Mouse (Mus musculus): ENCODE measurements at regions not wholly inside any gene's neighbourhood (a gene's known extent, or its start where the extent isn't known, plus 50 kb on each side); places are given as distances from the start of the nearest gene placed in this dataset.

- no peak for DNase-seq (ENCODE audit: low read depth, low spot score)
- Histone ChIP-seq H3K36me3 (ENCODE audit: control insufficient read depth, insufficient read depth, low read length, poor library complexity, severe bottlenecking) (no peaks in the 10 kb centered on the region), H3K4me1 (ENCODE audit: control insufficient read depth in 2 of 2, insufficient read depth in 2 of 2, low read length in 2 of 2, poor library complexity in 1 of 2) (no peaks in the 10 kb centered on the region), H3K4me3 (ENCODE audit: insufficient read depth in 1 of 2, low read depth in 1 of 2, low read length in 2 of 2, poor library complexity in 1 of 2, severe bottlenecking in 1 of 2) (no peak overlapping the region), H3K9me3 (ENCODE audit: control insufficient read depth, insufficient read depth, low read depth, low read length) (no peaks in the 10 kb centered on the region), H3K27ac (ENCODE audit: insufficient read depth, low read depth, low read length, poor library complexity, severe bottlenecking) (no peak overlapping the region), H3K9ac (ENCODE audit: insufficient read depth, low read depth, low read length, poor library complexity, severe bottlenecking) (no peak overlapping the region)
- in situ Hi-C loops (cut with MboI; ENCODE audit: low sequenced_read_pairs in 2 of 2, unreplicated experiment in 2 of 2) = loop anchor here (10.0 to 25.0 kb wide), 2 partner anchors 605 to 613 kb away; partner anchors contain the start of gene Nup93 (in 1 of the 2)
- TF ChIP-seq MAFK (IDR thresholded peaks at IDR 0.05; ENCODE audit: insufficient read depth, low read depth, low read length) (no peak), ZC3H11A (IDR thresholded peaks at IDR 0.05; ENCODE audit: borderline replicate concordance, low read depth, low read length) (no peak)
These were observed 64.1 kb upstream of the Ces5a start for GRCm38 (mm10) chr8:93599776-93600175.

GRCm38 (mm10) chr8:93626807-93627526 is 91.3 kb upstream of the Ces5a start:
- TF ChIP-seq CHD2 (IDR thresholded peaks at IDR 0.05; ENCODE audit: low read depth, low read length) (no peak), HCFC1 (IDR thresholded peaks at IDR 0.05; ENCODE audit: borderline replicate concordance, insufficient read depth, low read length) (no peak), ZNF384 (IDR thresholded peaks at IDR 0.05; ENCODE audit: low read depth, low read length) (no peak), ZC3H11A (IDR thresholded peaks at IDR 0.05; ENCODE audit: borderline replicate concordance, low read depth, low read length) (no peak)
- in situ Hi-C loops (cut with MboI; ENCODE audit: low sequenced_read_pairs in 2 of 2, unreplicated experiment in 2 of 2) = no loop called here
- H3K36me3 ChIP-seq (ENCODE audit: control insufficient read depth, insufficient read depth, low read length, poor library complexity, severe bottlenecking) = no peaks in the 10 kb centered on the region
- DNase-seq (ENCODE audit: low read depth, low spot score) = no peak
- H3K27ac ChIP-seq (ENCODE audit: insufficient read depth, low read depth, low read length, poor library complexity, severe bottlenecking) = no peak overlapping the region; the same call in 1 of the 2 replicates
- peaks cover 0 to 2% of the 10 kb centered on the region in 2 experiments; a peak in 1 of 4 replicates for H3K4me1 ChIP-seq (ENCODE audit: control insufficient read depth in 2 of 2, insufficient read depth in 2 of 2, low read length in 2 of 2, poor library complexity in 1 of 2)
- no peak overlapping the region for H3K4me3 ChIP-seq (ENCODE audit: insufficient read depth in 1 of 2, low read depth in 1 of 2, low read length in 2 of 2, poor library complexity in 1 of 2, severe bottlenecking in 1 of 2)
- H3K9ac ChIP-seq (ENCODE audit: insufficient read depth, low read depth, low read length, poor library complexity, severe bottlenecking) = no peak overlapping the region
- H3K9me3 ChIP-seq (ENCODE audit: control insufficient read depth, insufficient read depth, low read depth, low read length) = no peaks in the 10 kb centered on the region

GRCm38 (mm10) chr8:93627626-93628025 is 92.0 kb upstream of the Ces5a start:
- Histone ChIP-seq H3K4me3 (ENCODE audit: insufficient read depth in 1 of 2, low read depth in 1 of 2, low read length in 2 of 2, poor library complexity in 1 of 2, severe bottlenecking in 1 of 2) (no peak overlapping the region), H3K4me1 (ENCODE audit: control insufficient read depth in 2 of 2, insufficient read depth in 2 of 2, low read length in 2 of 2, poor library complexity in 1 of 2) (peaks cover 0 to 2% of the 10 kb centered on the region in 2 experiments; a peak in 1 of 4 replicates), H3K36me3 (ENCODE audit: control insufficient read depth, insufficient read depth, low read length, poor library complexity, severe bottlenecking) (no peaks in the 10 kb centered on the region), H3K27ac (ENCODE audit: insufficient read depth, low read depth, low read length, poor library complexity, severe bottlenecking) (no peak overlapping the region), H3K9ac (ENCODE audit: insufficient read depth, low read depth, low read length, poor library complexity, severe bottlenecking) (no peak overlapping the region), H3K9me3 (ENCODE audit: control insufficient read depth, insufficient read depth, low read depth, low read length) (no peaks in the 10 kb centered on the region)
- TF ChIP-seq MAFK (IDR thresholded peaks at IDR 0.05; ENCODE audit: insufficient read depth, low read depth, low read length) (no peak), HCFC1 (IDR thresholded peaks at IDR 0.05; ENCODE audit: borderline replicate concordance, insufficient read depth, low read length) (no peak), CHD2 (IDR thresholded peaks at IDR 0.05; ENCODE audit: low read depth, low read length) (no peak), ZC3H11A (IDR thresholded peaks at IDR 0.05; ENCODE audit: borderline replicate concordance, low read depth, low read length) (no peak), ZNF384 (IDR thresholded peaks at IDR 0.05; ENCODE audit: low read depth, low read length) (no peak)
- in situ Hi-C loops (cut with MboI; ENCODE audit: low sequenced_read_pairs in 2 of 2, unreplicated experiment in 2 of 2) = no loop called here
- DNase-seq (ENCODE audit: low read depth, low spot score) = no peak

DNA sequence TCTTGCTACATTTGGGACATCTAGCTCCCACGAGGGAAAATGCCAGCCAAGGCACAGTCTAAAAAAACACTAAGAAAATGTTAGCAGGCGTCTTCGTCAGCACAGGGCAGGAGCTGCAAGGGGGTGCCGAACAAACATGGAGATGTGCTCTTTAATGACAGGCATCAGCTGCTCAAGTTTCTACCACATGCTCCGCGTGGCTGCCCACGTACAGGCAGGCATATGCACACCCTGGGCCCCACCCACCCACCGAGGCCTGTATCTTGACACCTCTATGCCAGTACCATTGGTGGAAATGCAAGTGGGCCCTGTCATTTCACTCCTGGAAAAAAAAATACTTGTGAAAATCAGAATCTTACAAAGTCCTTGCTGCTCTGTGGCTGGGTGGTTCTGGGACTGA is 97.3 kb upstream of the Ces5a start:
- H3K9me3 ChIP-seq (ENCODE audit: control insufficient read depth, insufficient read depth, low read depth, low read length) = no peaks in the 10 kb centered on the region
- TF ChIP-seq ZNF384 (IDR thresholded peaks at IDR 0.05; ENCODE audit: low read depth, low read length) = no peak
- no peak for TF ChIP-seq ZC3H11A (IDR thresholded peaks at IDR 0.05; ENCODE audit: borderline replicate concordance, low read depth, low read length)
- TF ChIP-seq MAFK (IDR thresholded peaks at IDR 0.05; ENCODE audit: insufficient read depth, low read depth, low read length) = no peak
- TF ChIP-seq HCFC1 (IDR thresholded peaks at IDR 0.05; ENCODE audit: borderline replicate concordance, insufficient read depth, low read length) = no peak
- no peak for TF ChIP-seq CHD2 (IDR thresholded peaks at IDR 0.05; ENCODE audit: low read depth, low read length)
- in situ Hi-C loops (cut with MboI; ENCODE audit: low sequenced_read_pairs in 2 of 2, unreplicated experiment in 2 of 2) = no loop called here
- no peak overlapping the region for H3K9ac ChIP-seq (ENCODE audit: insufficient read depth, low read depth, low read length, poor library complexity, severe bottlenecking)
- no peaks in the 10 kb centered on the region for H3K4me1 ChIP-seq (ENCODE audit: control insufficient read depth in 2 of 2, insufficient read depth in 2 of 2, low read length in 2 of 2, poor library complexity in 1 of 2)
- H3K27ac ChIP-seq (ENCODE audit: insufficient read depth, low read depth, low read length, poor library complexity, severe bottlenecking) = no peak overlapping the region
- H3K4me3 ChIP-seq (ENCODE audit: insufficient read depth in 1 of 2, low read depth in 1 of 2, low read length in 2 of 2, poor library complexity in 1 of 2, severe bottlenecking in 1 of 2) = no peak overlapping the region
- H3K36me3 ChIP-seq (ENCODE audit: control insufficient read depth, insufficient read depth, low read length, poor library complexity, severe bottlenecking) = no peaks in the 10 kb centered on the region
- no peak for DNase-seq (ENCODE audit: low read depth, low spot score)

DNA sequence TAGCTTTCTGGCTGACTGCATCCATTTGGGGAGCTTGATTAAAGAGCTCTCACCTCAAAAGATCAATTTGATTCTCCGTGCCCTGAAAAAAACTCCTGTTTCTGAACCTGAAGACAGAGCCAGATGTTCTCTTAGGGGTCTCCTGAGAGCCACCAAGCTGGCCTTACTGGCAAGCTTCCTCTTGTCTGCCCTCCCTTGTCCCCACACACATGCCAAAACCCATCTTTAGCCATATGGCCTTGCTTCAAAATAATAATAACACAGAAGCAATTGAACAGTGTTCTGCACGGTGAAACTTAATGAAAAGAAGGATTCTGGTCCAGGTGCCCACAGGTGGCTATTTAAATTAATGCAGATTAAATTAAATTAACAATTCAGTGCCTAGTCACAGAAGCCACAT is 107.1 kb upstream of the Ces5a start:
- H3K4me3 ChIP-seq (ENCODE audit: insufficient read depth in 1 of 2, low read depth in 1 of 2, low read length in 2 of 2, poor library complexity in 1 of 2, severe bottlenecking in 1 of 2) = no peak overlapping the region
- H3K9ac ChIP-seq (ENCODE audit: insufficient read depth, low read depth, low read length, poor library complexity, severe bottlenecking) = no peak overlapping the region
- no peak for TF ChIP-seq ZC3H11A (IDR thresholded peaks at IDR 0.05; ENCODE audit: borderline replicate concordance, low read depth, low read length)
- no peak for TF ChIP-seq ZNF384 (IDR thresholded peaks at IDR 0.05; ENCODE audit: low read depth, low read length)
- no peak overlapping the region for H3K27ac ChIP-seq (ENCODE audit: insufficient read depth, low read depth, low read length, poor library complexity, severe bottlenecking)
- H3K36me3 ChIP-seq (ENCODE audit: control insufficient read depth, insufficient read depth, low read length, poor library complexity, severe bottlenecking) = no peaks in the 10 kb centered on the region
- in situ Hi-C loops (cut with MboI; ENCODE audit: low sequenced_read_pairs in 2 of 2, unreplicated experiment in 2 of 2) = no loop called here
- H3K9me3 ChIP-seq (ENCODE audit: control insufficient read depth, insufficient read depth, low read depth, low read length) = no peaks in the 10 kb centered on the region
- no peak for DNase-seq (ENCODE audit: low read depth, low spot score)
- no peaks in the 10 kb centered on the region for H3K4me1 ChIP-seq (ENCODE audit: control insufficient read depth in 2 of 2, insufficient read depth in 2 of 2, low read length in 2 of 2, poor library complexity in 1 of 2)

Measured in ES-E14 (cell line).